Mouse (Mus musculus): Measurements from ENCODE around the gene Hist3h2a. TPM values are rescaled to one million over a fixed set of nuclear protein-coding genes. Genes with fewer than 3 reads are reported as not detected.

The Hist3h2a gene
- 65.3 TPM in 2 replicates for total RNA-seq (2017)

GRCm38 (mm10) chr11:58954420-58955142 is at the start of gene Hist3h2a, which contains the start of gene Trim17:
Hist3h2a (plus strand) TSS chr11:58954685.
Trim17 (plus strand) TSS chr11:58954685.
- ATAC-seq (ENCODE audit: extremely low read depth, insufficient number of reproducible peaks, low FRiP score, poor library complexity, severe bottlenecking), result peak; percentile 85

- ATAC-seq (ENCODE audit: extremely low read depth, insufficient number of reproducible peaks, low FRiP score, poor library complexity, severe bottlenecking), result no peak
Observed at GRCm38 (mm10) chr11:58904838-58905237, 49.6 kb upstream of the Hist3h2a start.

GRCm38 (mm10) chr11:58913776-58914175 is 40.7 kb upstream of the Hist3h2a start:
- no peak for ATAC-seq (ENCODE audit: extremely low read depth, insufficient number of reproducible peaks, low FRiP score, poor library complexity, severe bottlenecking)

- ATAC-seq (ENCODE audit: extremely low read depth, insufficient number of reproducible peaks, low FRiP score, poor library complexity, severe bottlenecking), result peak; percentile 36; the same call in 1 of the 2 replicates
Observed at GRCm38 (mm10) chr11:58914461-58915028, 39.9 kb upstream of the Hist3h2a start.

GRCm38 (mm10) chr11:58916879-58917744 is 37.4 kb upstream of the Hist3h2a start:
- ATAC-seq (ENCODE audit: extremely low read depth, insufficient number of reproducible peaks, low FRiP score, poor library complexity, severe bottlenecking), result peak; percentile 70

GRCm38 (mm10) chr11:58917745-58918366 is 36.6 kb upstream of the Hist3h2a start, which contains the start of gene Btnl10:
Btnl10 (plus strand) TSS chr11:58917908.
- ATAC-seq (ENCODE audit: extremely low read depth, insufficient number of reproducible peaks, low FRiP score, poor library complexity, severe bottlenecking), result no peak

GRCm38 (mm10) chr11:58918759-58919158 is 35.7 kb upstream of the Hist3h2a start:
- no peak for ATAC-seq (ENCODE audit: extremely low read depth, insufficient number of reproducible peaks, low FRiP score, poor library complexity, severe bottlenecking)

GRCm38 (mm10) chr11:58922420-58922819 is 32.1 kb upstream of the Hist3h2a start:
- ATAC-seq (ENCODE audit: extremely low read depth, insufficient number of reproducible peaks, low FRiP score, poor library complexity, severe bottlenecking), result no peak

GRCm38 (mm10) chr11:58926651-58927050 is 27.8 kb upstream of the Hist3h2a start:
- ATAC-seq (ENCODE audit: extremely low read depth, insufficient number of reproducible peaks, low FRiP score, poor library complexity, severe bottlenecking), result no peak

GRCm38 (mm10) chr11:58927053-58927452 is 27.4 kb upstream of the Hist3h2a start:
- ATAC-seq (ENCODE audit: extremely low read depth, insufficient number of reproducible peaks, low FRiP score, poor library complexity, severe bottlenecking), result no peak

- peak; percentile 81 for ATAC-seq (ENCODE audit: extremely low read depth, insufficient number of reproducible peaks, low FRiP score, poor library complexity, severe bottlenecking)
Observed at GRCm38 (mm10) chr11:58927790-58928651, 26.5 kb upstream of the Hist3h2a start.

GRCm38 (mm10) chr11:58929055-58929454 is 25.4 kb upstream of the Hist3h2a start:
- ATAC-seq (ENCODE audit: extremely low read depth, insufficient number of reproducible peaks, low FRiP score, poor library complexity, severe bottlenecking), result no peak

GRCm38 (mm10) chr11:58929641-58930040 is 24.8 kb upstream of the Hist3h2a start:
- no peak for ATAC-seq (ENCODE audit: extremely low read depth, insufficient number of reproducible peaks, low FRiP score, poor library complexity, severe bottlenecking)

GRCm38 (mm10) chr11:58930254-58930653 is 24.2 kb upstream of the Hist3h2a start:
- ATAC-seq (ENCODE audit: extremely low read depth, insufficient number of reproducible peaks, low FRiP score, poor library complexity, severe bottlenecking), result no peak

GRCm38 (mm10) chr11:58931576-58931975 is 22.9 kb upstream of the Hist3h2a start:
- no peak for ATAC-seq (ENCODE audit: extremely low read depth, insufficient number of reproducible peaks, low FRiP score, poor library complexity, severe bottlenecking)

- ATAC-seq (ENCODE audit: extremely low read depth, insufficient number of reproducible peaks, low FRiP score, poor library complexity, severe bottlenecking), result no peak
Observed at GRCm38 (mm10) chr11:58937909-58938308, 16.6 kb upstream of the Hist3h2a start.

GRCm38 (mm10) chr11:58938322-58939087 is 16.0 kb upstream of the Hist3h2a start, which contains the start of gene Rnf187:
Rnf187 (minus strand) TSS chr11:58938916.
- peak; percentile 93 for ATAC-seq (ENCODE audit: extremely low read depth, insufficient number of reproducible peaks, low FRiP score, poor library complexity, severe bottlenecking)

Data from neutrophil, adult 5-6 weeks (primary cell).